Mouse (Mus musculus) thymus, adult 2 months (tissue): ENCODE data around the gene Spata3. TPM values are rescaled to one million over a fixed set of nuclear protein-coding genes. Genes with fewer than 3 reads are reported as not detected.

Source experiments
- DNase-seq: peaks from one replicate; pipeline ENCODE4 v3.0.0; 2021
- H3K27ac ChIP-seq: fragments of 200-500 bp; 2 replicates; pipeline ENCODE4 v1.5.1; 2012; ENCODE audit warnings: low read length, control low read depth; ENCODE audit not compliant: control insufficient read depth, insufficient read depth
- H3K27me3 ChIP-seq: fragments of 200-500 bp; 2 replicates; pipeline ENCODE4 v1.6.1; 2012; ENCODE audit warnings: mild to moderate bottlenecking, low read length, moderate library complexity, mixed read lengths; ENCODE audit not compliant: control insufficient read depth, insufficient read depth
- H3K36me3 ChIP-seq: fragments of 200-500 bp; 2 replicates; pipeline ENCODE4 v1.6.1; 2012; ENCODE audit warnings: mild to moderate bottlenecking, low read length, moderate library complexity; ENCODE audit not compliant: control insufficient read depth, insufficient read depth
- H3K4me1 ChIP-seq: fragments of 200-500 bp; replicated peaks from 2 replicates; pipeline ENCODE4 v1.6.1; 2012; ENCODE audit warnings: low read length; ENCODE audit not compliant: control insufficient read depth, insufficient read depth
- H3K4me3 ChIP-seq: fragments of 200-500 bp; 2 replicates; pipeline ENCODE4 v1.5.1; 2012; ENCODE audit warnings: mild to moderate bottlenecking, low read length, control low read depth, moderate library complexity; ENCODE audit not compliant: control insufficient read depth, insufficient read depth
- CTCF ChIP-seq: fragments of 200-500 bp; IDR thresholded peaks from 2 replicates; pipeline ENCODE4 v1.5.1; 2012; ENCODE audit warnings: mild to moderate bottlenecking, control low read depth, low read length, moderate library complexity, borderline replicate concordance; ENCODE audit not compliant: control insufficient read depth, poor library complexity, insufficient read depth; ENCODE audit errors: extremely low read depth
- POLR2A ChIP-seq: fragments of 200-500 bp; IDR thresholded peaks from 2 replicates; pipeline ENCODE4 v1.6.1; 2012; ENCODE audit warnings: mild to moderate bottlenecking, low read length, control low read depth, moderate library complexity; ENCODE audit not compliant: control insufficient read depth, poor library complexity, insufficient read depth; ENCODE audit errors: extremely low read depth
- WGBS: fragments of 180-500 bp; shearing (Covaris S2); methylation state at CpG from one replicate; pipeline ENCODE4 v1.1.7; 2018; 5-methylcytosine and 5-hydroxymethylcytosine counted together
- polyA plus RNA-seq: library from polyadenylated mRNA; depleted of rRNA; stranded (reverse); fragments of >200 nt; gene quantifications from 2 replicates; pipeline ENCODE4 v1.2.3, GENCODE M21; 2012

The Spata3 gene
- polyA plus RNA-seq, 1 experiment: 0.49 TPM

DNA sequence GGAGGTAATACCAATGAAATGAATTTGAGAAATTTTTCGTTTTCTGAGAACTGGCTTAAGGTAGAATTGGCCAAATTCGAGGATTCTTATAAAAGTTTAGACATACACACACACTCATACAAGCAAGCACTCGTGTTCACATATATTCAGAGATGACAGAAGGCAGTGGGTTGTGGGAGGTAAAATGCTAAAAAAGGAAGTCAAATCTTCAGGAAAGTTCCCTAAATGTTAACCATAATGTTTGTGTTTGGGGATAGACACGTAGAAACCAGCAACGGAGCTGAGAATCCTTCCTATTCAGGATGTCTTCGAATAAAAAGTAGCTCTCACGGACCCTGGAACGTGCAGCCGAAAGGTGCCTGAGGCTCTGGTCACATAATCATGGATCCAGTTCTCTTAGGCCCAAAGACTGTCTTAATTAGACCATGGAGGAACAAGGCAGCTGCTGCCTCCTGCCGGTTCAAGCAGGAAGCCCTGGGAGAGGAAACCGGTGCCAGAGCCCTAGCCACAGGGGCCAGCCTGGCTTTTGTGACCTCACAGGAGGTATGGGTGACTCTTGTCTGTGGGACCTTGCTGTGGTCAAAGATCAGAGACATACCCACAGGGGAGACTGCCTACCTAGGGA is 4.9 kb downstream of the Spata3 start:
- no peak overlapping the region for H3K4me3 ChIP-seq
- WGBS: 47% methylated on average over 11 of the region's 11 CpGs
- no peak overlapping the region for H3K27ac ChIP-seq
- H3K4me1 ChIP-seq: peaks cover 7% of the 10 kb centered on the region; the same call in 1 of the 2 replicates
- no peaks in the 10 kb centered on the region for H3K36me3 ChIP-seq
- DNase-seq: peak; percentile 27
- TF ChIP-seq POLR2A (no peak), CTCF (peak; percentile 59; the same call in 1 of the 2 replicates)
- H3K27me3 ChIP-seq: peaks cover 6% of the 10 kb centered on the region

DNA sequence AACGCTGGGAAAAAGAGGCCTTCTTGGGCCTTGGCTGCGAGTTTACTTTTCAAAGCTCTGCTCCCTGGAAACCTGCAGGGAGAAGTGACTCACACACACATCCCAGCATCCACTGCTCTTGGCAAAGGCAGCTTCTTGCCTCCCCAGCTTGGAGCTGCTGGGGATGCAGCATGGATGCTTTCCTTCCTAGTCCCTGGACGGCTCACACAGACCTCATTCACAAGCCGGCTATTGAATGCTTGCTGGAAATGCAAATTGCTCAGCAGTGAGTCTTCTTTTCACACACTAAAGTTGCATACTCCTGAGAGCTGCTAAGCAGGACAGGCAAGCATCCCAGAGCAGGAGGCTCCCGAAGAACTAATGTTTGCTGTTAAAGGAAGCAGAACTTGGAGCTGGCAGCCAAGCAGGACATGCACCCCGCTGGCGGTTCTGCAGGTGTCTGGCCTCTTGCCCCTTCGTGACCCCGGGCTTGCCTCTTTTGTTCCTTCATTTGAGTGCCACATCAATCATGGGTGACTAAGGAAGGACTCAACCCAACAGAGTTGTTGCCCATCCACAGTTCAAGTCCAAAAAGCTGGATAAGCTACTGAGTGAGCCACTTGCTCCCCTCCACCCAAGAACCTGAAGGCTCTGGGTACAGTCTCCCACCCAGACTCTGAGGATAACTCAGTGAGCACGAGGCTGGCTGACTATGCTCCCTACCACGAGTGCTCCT is 15.8 kb downstream of the Spata3 start:
- H3K27me3 ChIP-seq: no peaks in the 10 kb centered on the region

DNA sequence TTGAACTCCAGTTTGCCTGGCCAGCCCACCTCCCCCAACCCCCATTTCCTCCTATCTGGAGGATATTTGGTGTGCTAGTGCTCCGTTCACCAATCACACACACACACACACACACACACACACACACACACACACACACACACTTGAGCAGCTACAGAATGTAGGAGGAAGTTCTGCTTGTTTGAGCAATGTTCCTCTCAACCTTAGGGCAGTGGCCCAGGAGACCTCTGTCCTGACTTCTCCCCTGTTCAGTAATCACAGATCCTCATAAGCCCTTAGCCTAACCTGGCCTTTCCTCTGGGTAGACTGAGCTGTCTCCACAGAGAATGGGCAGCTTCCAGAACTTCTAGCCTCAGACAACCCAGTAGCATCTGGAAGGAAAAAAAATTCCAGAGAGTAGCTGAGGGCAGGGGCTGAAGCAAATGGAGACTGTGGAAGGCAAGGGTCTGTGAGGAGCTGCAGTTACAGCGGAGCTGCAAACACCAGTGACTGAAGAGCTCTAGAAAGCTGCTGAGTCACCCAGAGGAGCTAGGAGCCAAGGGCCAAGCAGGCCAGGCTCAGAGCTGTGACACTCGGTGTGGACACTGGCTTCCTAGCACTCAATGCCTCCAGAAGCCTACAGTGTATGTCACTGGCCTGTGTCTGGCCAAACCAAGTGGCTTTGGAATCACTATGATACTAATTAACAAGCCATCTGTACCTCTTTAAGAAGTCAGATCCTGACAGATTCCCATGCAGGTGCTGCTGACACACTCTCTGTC is 21.8 kb downstream of the Spata3 start:
- no peak overlapping the region for H3K27ac ChIP-seq
- no peaks in the 10 kb centered on the region for H3K36me3 ChIP-seq
- TF ChIP-seq POLR2A (no peak), CTCF (no peak)
- no peaks in the 10 kb centered on the region for H3K4me1 ChIP-seq
- no peak for DNase-seq
- no peak overlapping the region for H3K4me3 ChIP-seq
- 64% methylated on average over 3 of the region's 3 CpGs for WGBS
- H3K27me3 ChIP-seq: no peaks in the 10 kb centered on the region

More for the DNA sequence above, 15.8 kb downstream of the Spata3 start:
- Histone ChIP-seq H3K4me1 (no peaks in the 10 kb centered on the region), H3K4me3 (no peak overlapping the region), H3K36me3 (no peaks in the 10 kb centered on the region), H3K27ac (no peak overlapping the region)
- 65% methylated on average over 11 of the region's 11 CpGs for WGBS
- TF ChIP-seq POLR2A: no peak
- no peak for TF ChIP-seq CTCF
- no peak for DNase-seq

DNA sequence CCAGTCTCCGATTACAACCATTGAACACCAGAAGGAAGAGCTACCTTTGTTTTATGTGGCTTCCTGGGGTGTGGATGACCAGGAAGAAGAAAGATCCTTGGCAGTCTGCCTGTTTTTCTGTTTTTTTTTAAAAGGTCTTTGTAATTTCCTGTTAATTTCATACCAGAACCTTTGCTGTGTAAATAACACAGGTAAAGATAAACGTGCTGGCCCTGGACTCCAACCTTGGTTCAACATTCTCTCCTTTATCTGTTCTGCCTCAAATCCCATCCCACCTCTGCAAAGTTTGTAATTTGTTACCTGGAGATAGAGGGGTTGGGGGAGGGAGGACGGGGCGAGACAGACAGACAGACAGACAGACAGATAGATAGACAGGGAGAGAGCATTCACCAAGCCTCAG is 23.5 kb downstream of the Spata3 start:
- Histone ChIP-seq H3K27ac (no peak overlapping the region), H3K36me3 (no peaks in the 10 kb centered on the region), H3K27me3 (peaks cover 1% of the 10 kb centered on the region), H3K4me1 (no peaks in the 10 kb centered on the region), H3K4me3 (no peak overlapping the region)
- TF ChIP-seq CTCF (no peak), POLR2A (no peak)
- no peak for DNase-seq
- WGBS: 77% methylated on average over 4 of the region's 4 CpGs

DNA sequence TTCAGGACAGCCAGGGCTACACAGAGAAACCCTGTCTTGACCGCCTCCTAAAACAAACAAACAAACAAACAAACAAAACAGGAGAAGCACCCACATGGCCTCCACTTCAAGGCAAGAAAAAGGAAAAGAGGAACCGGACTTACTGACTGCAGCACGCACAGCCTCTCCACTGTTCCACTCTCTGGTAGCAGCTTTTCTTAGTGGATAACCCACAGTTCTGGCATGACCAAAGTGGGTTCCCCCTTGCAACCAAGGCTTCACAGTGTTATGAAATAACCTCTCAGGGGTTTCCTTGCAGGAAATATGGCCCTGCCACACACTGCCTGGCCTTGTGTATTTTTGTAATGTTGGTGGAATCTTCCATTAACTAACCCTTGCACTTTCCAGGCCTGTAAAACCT is 24.2 kb downstream of the Spata3 start:
- Histone ChIP-seq H3K27me3 (peaks cover 6% of the 10 kb centered on the region), H3K4me3 (no peak overlapping the region), H3K36me3 (no peaks in the 10 kb centered on the region), H3K4me1 (peaks cover 2% of the 10 kb centered on the region; the same call in 1 of the 2 replicates), H3K27ac (no peak overlapping the region)
- DNase-seq: no peak
- 83% methylated on average over 3 of the region's 3 CpGs for WGBS
- TF ChIP-seq CTCF (no peak), POLR2A (no peak)

DNA sequence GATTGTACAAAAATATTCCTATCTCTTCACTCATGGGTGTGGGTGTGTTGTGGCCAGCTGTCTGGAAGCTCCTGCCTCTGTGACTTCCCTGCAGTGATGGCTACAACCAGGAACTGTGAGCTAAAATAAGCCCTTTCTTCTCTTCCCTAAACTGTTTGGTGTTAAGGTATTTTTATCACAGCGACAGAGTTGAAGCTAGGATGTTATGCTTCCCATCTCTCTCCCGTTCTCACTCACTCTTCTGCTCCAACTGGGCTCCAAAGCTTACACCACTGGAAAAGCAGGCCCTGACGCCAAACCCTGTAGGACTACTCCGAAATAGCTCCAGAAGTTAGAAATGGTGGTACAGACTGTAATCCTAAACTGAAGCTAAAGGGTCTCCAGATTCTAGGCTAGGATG is 28.4 kb downstream of the Spata3 start:
- no peaks in the 10 kb centered on the region for H3K36me3 ChIP-seq
- H3K4me3 ChIP-seq: no peak overlapping the region
- TF ChIP-seq CTCF (no peak), POLR2A (no peak)
- 84% methylated on average over 4 of the region's 4 CpGs for WGBS
- peaks cover 10% of the 10 kb centered on the region for H3K27me3 ChIP-seq
- DNase-seq: no peak
- no peak overlapping the region for H3K27ac ChIP-seq
- H3K4me1 ChIP-seq: peaks cover 24% of the 10 kb centered on the region
